Mouse (Mus musculus) lung, embryonic 14.5 days (tissue): ENCODE data around the gene Thada. TPM values are rescaled to one million over a fixed set of nuclear protein-coding genes. Genes with fewer than 3 reads are reported as not detected.

Source experiments
- ATAC-seq: fragments of 200-750 bp; cut with Nextera tagmentation; 2 replicates; pipeline ENCODE4 v1.8.0; 2017; ENCODE audit warnings: mild to moderate bottlenecking, moderate TSS enrichment, moderate library complexity; ENCODE audit not compliant: insufficient read depth
- DNase-seq: peaks from one replicate; pipeline ENCODE4 v3.0.0-alpha.2; 2015
- H3K27ac ChIP-seq: fragments of 300-500 bp; sonication (generic); 2 replicates; pipeline ENCODE4 v1.5.1; 2014; ENCODE audit warnings: low read depth, mild to moderate bottlenecking, moderate library complexity
- H3K27me3 ChIP-seq: fragments of 300-500 bp; sonication (generic); 2 replicates; pipeline ENCODE4 v1.6.1; 2014; ENCODE audit warnings: low read length, control low read depth; ENCODE audit not compliant: insufficient read depth
- H3K36me3 ChIP-seq: fragments of 300-500 bp; sonication (generic); 2 replicates; pipeline ENCODE4 v1.6.1; 2014; ENCODE audit warnings: control low read depth; ENCODE audit not compliant: insufficient read depth
- H3K4me1 ChIP-seq: fragments of 300-500 bp; sonication (generic); 2 replicates; pipeline ENCODE4 v1.6.1; 2014; ENCODE audit warnings: antibody characterized with exemption, control low read depth; ENCODE audit not compliant: insufficient read depth
- H3K4me2 ChIP-seq: fragments of 300-500 bp; sonication (generic); 2 replicates; pipeline ENCODE4 v1.6.1; 2014; ENCODE audit warnings: mild to moderate bottlenecking
- H3K4me3 ChIP-seq: fragments of 300-500 bp; sonication (generic); 2 replicates; pipeline ENCODE4 v1.5.1; 2014; ENCODE audit warnings: low read depth, low read length
- H3K9ac ChIP-seq: fragments of 300-500 bp; sonication (generic); 2 replicates; pipeline ENCODE4 v1.6.1; 2014
- H3K9me3 ChIP-seq: fragments of 300-500 bp; sonication (generic); 2 replicates; pipeline ENCODE4 v1.6.1; 2016; ENCODE audit warnings: low read depth, low read length, control low read depth
- CTCF ChIP-seq: IDR thresholded peaks from 2 replicates; pipeline ENCODE4 v1.5.1; 2016; ENCODE audit warnings: antibody characterized with exemption, low read depth
- WGBS: fragments of 180-500 bp; shearing (Covaris S2); extraction: QIAGEN DNeasy Blood & Tissue Kit; methylation state at CpG from one replicate; pipeline ENCODE4 v1.1.7; 2014; 5-methylcytosine and 5-hydroxymethylcytosine counted together
- polyA plus RNA-seq: library from polyadenylated mRNA; unstranded; fragments of >200 nt; fragmentation: Nextera tagmentation; extraction: Ambion mirVana; gene quantifications from 2 replicates; pipeline ENCODE4 v1.2.1, GENCODE M21; 2014

The Thada gene
- polyA plus RNA-seq, 1 experiment from 2014 or later, result 14.5 TPM

- H3K9me3 ChIP-seq, result no peaks in the 10 kb centered on the region
- H3K9ac ChIP-seq, result no peak overlapping the region
- WGBS, result 86% methylated on average over 8 of the region's 8 CpGs
- no peak overlapping the region for H3K4me3 ChIP-seq
- no peak overlapping the region for H3K27ac ChIP-seq
- no peaks in the 10 kb centered on the region for H3K27me3 ChIP-seq
- no peak overlapping the region for H3K4me2 ChIP-seq
- H3K36me3 ChIP-seq, result 0 out of 2 replicates have a peak, but pooled peaks cover 7% of the 10 kb centered on the region
- ATAC-seq (no peak), DNase-seq (no peak)
- TF ChIP-seq CTCF, result no peak
- H3K4me1 ChIP-seq, result peaks cover 11% of the 10 kb centered on the region; the same call in 1 of the 2 replicates
Observed at GRCm38 (mm10) chr17:84357776-84358175, 108.2 kb downstream of the Thada start.

DNA sequence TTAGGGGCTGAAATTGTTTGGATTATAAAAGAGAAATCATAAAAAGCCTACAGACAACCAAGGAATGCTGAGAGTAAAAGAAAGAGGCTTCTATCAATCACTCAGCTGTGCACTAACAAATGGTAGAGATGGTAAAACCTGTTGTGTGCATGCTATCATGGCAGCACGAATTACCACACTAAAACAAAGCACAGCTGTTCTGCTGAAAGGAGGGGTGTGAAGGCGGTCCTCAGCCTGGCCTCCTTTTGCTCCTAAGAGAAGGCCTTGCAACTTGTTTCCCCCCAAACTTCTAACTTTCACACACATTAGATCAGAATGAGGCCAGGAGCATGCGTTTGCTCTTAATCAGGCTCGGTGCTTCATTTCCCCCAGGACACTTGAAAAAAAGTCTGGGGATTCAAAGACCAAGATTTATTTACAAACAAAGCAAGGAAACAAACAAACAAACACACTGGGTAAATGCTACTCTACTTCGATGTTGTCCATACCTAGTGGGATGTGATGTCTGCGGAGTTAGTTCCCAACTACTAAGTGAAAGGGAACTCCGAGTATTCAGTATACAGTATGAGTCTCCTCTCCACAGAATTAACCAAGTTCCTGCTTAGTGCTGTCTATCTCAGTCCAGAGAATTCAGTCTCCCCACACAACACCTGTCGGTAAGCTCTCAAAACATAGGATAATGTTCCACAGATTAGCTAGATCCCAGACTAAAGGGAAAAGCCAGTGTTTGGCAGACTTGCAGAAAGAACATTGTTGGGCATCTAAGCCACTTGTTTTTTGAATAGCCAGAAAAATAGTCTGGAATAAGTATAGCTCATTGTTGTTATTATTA is 109.7 kb downstream of the Thada start:
- 80% methylated on average over 8 of the region's 8 CpGs for WGBS
- 0 out of 2 replicates have a peak, but pooled peaks cover 7% of the 10 kb centered on the region for H3K36me3 ChIP-seq
- no peak overlapping the region for H3K9ac ChIP-seq
- no peaks in the 10 kb centered on the region for H3K9me3 ChIP-seq
- H3K27ac ChIP-seq, result no peak overlapping the region
- no peak for DNase-seq
- H3K27me3 ChIP-seq, result no peaks in the 10 kb centered on the region
- no peak for ATAC-seq
- H3K4me1 ChIP-seq, result peaks cover 5% of the 10 kb centered on the region; the same call in 1 of the 2 replicates
- TF ChIP-seq CTCF, result no peak
- H3K4me2 ChIP-seq, result no peak overlapping the region
- H3K4me3 ChIP-seq, result no peak overlapping the region

GRCm38 (mm10) chr17:84355006-84355405 is 111.0 kb downstream of the Thada start:
- no peak for TF ChIP-seq CTCF
- no peaks in the 10 kb centered on the region for H3K27me3 ChIP-seq
- no peak overlapping the region for H3K4me3 ChIP-seq
- peak overlapping the region; percentile 24; the same call in 1 of the 2 replicates for H3K27ac ChIP-seq
- 93% methylated on average over 3 of the region's 3 CpGs for WGBS
- peaks cover 5% of the 10 kb centered on the region; the same call in 1 of the 2 replicates for H3K4me1 ChIP-seq
- no peak overlapping the region for H3K9ac ChIP-seq
- no peak for ATAC-seq
- no peak overlapping the region for H3K4me2 ChIP-seq
- DNase-seq, result no peak
- no peaks in the 10 kb centered on the region for H3K9me3 ChIP-seq
- H3K36me3 ChIP-seq, result 0 out of 2 replicates have a peak, but pooled peaks cover 7% of the 10 kb centered on the region

GRCm38 (mm10) chr17:84353902-84354311 is 112.1 kb downstream of the Thada start:
- Histone ChIP-seq H3K36me3 (0 out of 2 replicates have a peak, but pooled peaks cover 7% of the 10 kb centered on the region), H3K9me3 (no peaks in the 10 kb centered on the region), H3K9ac (no peak overlapping the region), H3K4me2 (no peak overlapping the region), H3K27me3 (no peaks in the 10 kb centered on the region), H3K4me1 (peaks cover 5% of the 10 kb centered on the region; the same call in 1 of the 2 replicates), H3K4me3 (no peak overlapping the region), H3K27ac (peak overlapping the region; percentile 77)
- no peak for TF ChIP-seq CTCF
- no peak for DNase-seq
- no peak for ATAC-seq
- 75% methylated on average over 5 of the region's 5 CpGs for WGBS

DNA sequence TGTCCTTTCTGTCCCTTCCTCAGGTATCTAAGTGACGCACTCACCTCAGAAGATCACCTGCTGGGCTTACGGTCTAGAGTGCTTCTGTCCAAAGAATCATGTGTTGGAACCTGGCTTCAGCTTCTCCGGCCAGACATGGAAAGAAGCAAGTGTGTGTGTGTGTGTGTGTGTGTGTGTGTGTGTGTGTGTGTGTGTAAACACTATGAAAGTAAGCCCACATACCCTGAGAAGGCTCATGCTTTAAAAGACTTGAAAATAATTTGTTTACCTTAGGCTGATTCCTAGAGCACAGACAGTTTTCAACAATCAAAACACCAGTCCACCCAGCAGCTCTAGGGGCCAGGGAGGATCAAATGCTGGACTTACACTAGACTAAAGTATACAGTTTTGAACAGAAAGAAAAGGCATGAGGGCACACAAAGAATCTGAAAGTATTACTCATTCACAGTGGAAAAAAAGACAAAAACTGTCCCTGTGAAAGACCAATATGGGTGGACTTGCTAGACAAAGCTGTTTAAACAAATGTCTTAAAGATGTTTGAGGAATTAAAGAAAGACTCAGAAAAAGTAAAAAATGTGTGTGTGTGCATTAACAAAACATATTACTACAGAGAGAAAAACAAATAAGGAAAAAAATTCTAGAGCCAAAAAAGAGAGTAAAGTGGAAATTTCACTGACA is 112.6 kb downstream of the Thada start:
- WGBS, result 79% methylated on average over 3 of the region's 3 CpGs
- H3K27ac ChIP-seq, result peak overlapping the region; percentile 77
- no peaks in the 10 kb centered on the region for H3K9me3 ChIP-seq
- DNase-seq (peak; percentile 17), ATAC-seq (peak; percentile 50; the same call in 1 of the 2 replicates)
- 0 out of 2 replicates have a peak, but pooled peaks cover 7% of the 10 kb centered on the region for H3K36me3 ChIP-seq
- no peak overlapping the region for H3K4me3 ChIP-seq
- H3K9ac ChIP-seq, result no peak overlapping the region
- H3K4me1 ChIP-seq, result peaks cover 5% of the 10 kb centered on the region; the same call in 1 of the 2 replicates
- no peak overlapping the region for H3K4me2 ChIP-seq
- no peak for TF ChIP-seq CTCF
- no peaks in the 10 kb centered on the region for H3K27me3 ChIP-seq

DNA sequence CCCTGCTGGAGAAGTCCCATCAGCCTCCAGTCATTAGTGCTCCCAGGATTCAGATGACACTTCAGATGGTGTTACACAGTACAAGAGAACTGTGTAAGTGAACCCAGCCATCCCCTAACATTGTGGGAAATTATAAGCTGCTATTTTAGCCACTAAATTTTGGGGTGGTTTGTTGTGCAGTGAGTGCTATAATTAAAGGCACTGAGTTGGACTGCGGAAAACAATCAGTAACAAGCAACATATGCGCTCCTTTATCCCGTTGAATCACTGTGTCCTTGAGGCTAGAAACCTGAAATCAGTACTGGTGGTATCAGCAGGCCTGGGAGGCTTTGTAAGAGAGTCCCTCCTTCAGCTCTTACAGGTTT is 113.2 kb downstream of the Thada start:
- WGBS, result 90% methylated on average over 3 of the region's 3 CpGs
- ATAC-seq, result no peak
- peak overlapping the region; percentile 39; the same call in 1 of the 2 replicates for H3K27ac ChIP-seq

More for the DNA sequence above, 113.2 kb downstream of the Thada start:
- Histone ChIP-seq H3K36me3 (0 out of 2 replicates have a peak, but pooled peaks cover 7% of the 10 kb centered on the region), H3K27me3 (no peaks in the 10 kb centered on the region), H3K4me1 (peaks cover 5% of the 10 kb centered on the region; the same call in 1 of the 2 replicates), H3K9me3 (no peaks in the 10 kb centered on the region), H3K9ac (no peak overlapping the region), H3K4me2 (no peak overlapping the region), H3K4me3 (no peak overlapping the region)
- DNase-seq, result no peak
- TF ChIP-seq CTCF, result no peak
